Mouse (Mus musculus): ENCODE results near the gene Zfp42. TPM values are rescaled to one million over a fixed set of nuclear protein-coding genes. Genes with fewer than 3 reads are reported as not detected.

Zfp42 gene
- polyA plus RNA-seq, 1 experiment from 2014 or later, result not detected

DNA sequence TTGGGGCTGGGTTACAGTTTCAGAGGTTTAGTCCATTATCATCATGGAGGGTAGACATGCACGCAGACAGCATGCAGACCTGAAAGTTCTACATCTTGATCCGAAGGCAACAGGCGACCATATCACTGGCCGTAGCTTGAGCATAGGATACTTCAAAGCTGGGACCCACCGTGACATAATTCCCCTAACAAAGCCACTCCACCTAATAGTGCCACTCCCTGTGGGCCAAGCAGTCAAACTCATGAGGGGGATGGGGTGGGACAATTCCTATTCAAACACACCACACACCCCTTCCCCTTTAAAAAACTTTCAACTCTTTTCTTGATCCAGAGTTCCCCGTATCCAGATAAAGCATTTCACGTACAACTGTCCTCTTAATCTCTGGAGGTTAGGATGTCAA is 23.5 kb downstream of the Zfp42 start:
- no peak overlapping the region for H3K27ac ChIP-seq (ENCODE audit: low read length)

DNA sequence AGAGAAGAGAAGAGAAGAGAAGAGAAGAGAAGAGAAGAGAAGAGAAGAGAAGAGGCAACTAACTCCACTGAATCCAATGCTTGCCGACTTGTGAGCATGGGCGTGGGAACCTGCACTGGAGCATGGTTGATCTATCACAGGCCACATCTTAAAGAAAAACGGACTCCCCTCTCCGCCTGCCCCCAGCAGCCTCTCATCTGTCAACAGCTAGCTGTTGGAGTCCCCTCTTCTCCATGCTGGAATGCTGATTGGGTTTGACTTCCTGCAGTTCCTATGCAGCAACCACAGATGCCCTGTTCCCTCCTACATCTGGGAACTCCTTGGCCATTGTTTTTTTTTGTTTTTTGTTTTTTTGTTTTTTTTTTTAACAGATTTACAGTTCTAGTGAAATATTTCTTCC is 28.4 kb downstream of the Zfp42 start:
- ATAC-seq, result no peak
- no peak overlapping the region for H3K27ac ChIP-seq (ENCODE audit: low read length)
- 75% methylated on average over 4 of the region's 4 CpGs for WGBS

More for the DNA sequence above, 23.5 kb downstream of the Zfp42 start:
- Histone ChIP-seq H3K27me3 (ENCODE audit: control insufficient read depth, insufficient read depth, low read depth, low read length) (no peaks in the 10 kb centered on the region), H3K36me3 (ENCODE audit: control insufficient read depth, insufficient read depth, low read length) (no peaks in the 10 kb centered on the region), H3K4me1 (ENCODE audit: control insufficient read depth, insufficient read depth, low read length) (no peaks in the 10 kb centered on the region), H3K9ac (ENCODE audit: low read depth, low read length) (no peak overlapping the region), H3K9me3 (replicated peaks; ENCODE audit: control insufficient read depth, low read length, poor library complexity, severe bottlenecking) (no peaks in the 10 kb centered on the region), H3K4me3 (ENCODE audit: low read depth, low read length) (no peak overlapping the region), H3K4me2 (ENCODE audit: low read length) (no peak overlapping the region)
- WGBS, result 91% methylated on average over 7 of the region's 7 CpGs
- ATAC-seq, result no peak

DNA sequence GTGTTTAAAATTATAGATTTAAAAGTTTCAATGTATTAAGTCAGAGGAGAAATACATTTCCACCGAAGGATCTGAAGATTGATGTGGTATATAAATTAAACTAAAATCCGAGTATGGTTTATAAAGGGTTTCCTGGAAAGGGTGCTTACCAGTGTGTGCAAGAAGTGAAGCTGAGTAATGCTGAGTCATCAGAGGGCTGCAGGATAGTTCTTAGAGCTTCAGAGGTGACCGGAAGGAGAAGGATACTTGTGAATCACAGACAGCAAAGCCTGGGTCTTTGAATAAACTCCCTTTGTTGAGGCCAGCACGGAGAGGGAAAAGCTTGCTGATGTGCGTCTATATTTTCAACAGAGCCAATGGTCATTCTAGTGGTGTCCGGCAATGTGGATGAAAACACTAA is 45.8 kb downstream of the Zfp42 start:
- 92% methylated on average over 6 of the region's 6 CpGs for WGBS
- no peak for ATAC-seq

More for the DNA sequence above, 28.4 kb downstream of the Zfp42 start:
- H3K4me1 ChIP-seq (ENCODE audit: control insufficient read depth, insufficient read depth, low read length), result no peaks in the 10 kb centered on the region
- H3K9ac ChIP-seq (ENCODE audit: low read depth, low read length), result no peak overlapping the region
- H3K9me3 ChIP-seq (replicated peaks; ENCODE audit: control insufficient read depth, low read length, poor library complexity, severe bottlenecking), result no peaks in the 10 kb centered on the region
- no peak overlapping the region for H3K4me3 ChIP-seq (ENCODE audit: low read depth, low read length)
- H3K27me3 ChIP-seq (ENCODE audit: control insufficient read depth, insufficient read depth, low read depth, low read length), result no peaks in the 10 kb centered on the region
- H3K36me3 ChIP-seq (ENCODE audit: control insufficient read depth, insufficient read depth, low read length), result no peaks in the 10 kb centered on the region
- H3K4me2 ChIP-seq (ENCODE audit: low read length), result no peak overlapping the region

DNA sequence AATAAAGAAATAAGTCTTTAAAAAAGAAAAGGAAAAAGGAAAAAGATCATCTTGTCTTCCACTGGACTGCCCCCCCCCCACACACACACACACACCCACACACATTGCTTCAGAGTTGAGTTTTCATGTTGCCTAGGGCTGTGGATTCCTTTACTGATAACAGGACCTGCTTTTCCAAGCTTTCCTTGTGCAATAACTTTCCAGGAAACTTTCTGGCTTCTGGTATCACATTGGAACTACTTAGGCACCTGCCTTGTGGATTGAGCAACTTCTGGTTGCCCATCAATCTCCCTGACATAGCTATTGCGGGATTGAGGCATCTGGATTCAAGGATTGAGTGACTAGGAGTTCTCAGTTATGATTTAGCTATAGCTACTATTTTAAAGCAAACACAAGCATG is 48.9 kb downstream of the Zfp42 start:
- WGBS, result 96% methylated on average over 1 of the region's 1 CpGs
- H3K9me3 ChIP-seq (replicated peaks; ENCODE audit: control insufficient read depth, low read length, poor library complexity, severe bottlenecking), result no peaks in the 10 kb centered on the region
- H3K27me3 ChIP-seq (ENCODE audit: control insufficient read depth, insufficient read depth, low read depth, low read length), result no peaks in the 10 kb centered on the region
- no peaks in the 10 kb centered on the region for H3K4me1 ChIP-seq (ENCODE audit: control insufficient read depth, insufficient read depth, low read length)
- no peaks in the 10 kb centered on the region for H3K36me3 ChIP-seq (ENCODE audit: control insufficient read depth, insufficient read depth, low read length)
- H3K9ac ChIP-seq (ENCODE audit: low read depth, low read length), result no peak overlapping the region
- H3K4me2 ChIP-seq (ENCODE audit: low read length), result no peak overlapping the region
- no peak overlapping the region for H3K27ac ChIP-seq (ENCODE audit: low read length)
- no peak for ATAC-seq
- no peak overlapping the region for H3K4me3 ChIP-seq (ENCODE audit: low read depth, low read length)

More for the DNA sequence above, 45.8 kb downstream of the Zfp42 start:
- Histone ChIP-seq H3K4me3 (ENCODE audit: low read depth, low read length) (no peak overlapping the region), H3K36me3 (ENCODE audit: control insufficient read depth, insufficient read depth, low read length) (no peaks in the 10 kb centered on the region), H3K27ac (ENCODE audit: low read length) (no peak overlapping the region), H3K4me1 (ENCODE audit: control insufficient read depth, insufficient read depth, low read length) (no peaks in the 10 kb centered on the region), H3K9ac (ENCODE audit: low read depth, low read length) (no peak overlapping the region), H3K9me3 (replicated peaks; ENCODE audit: control insufficient read depth, low read length, poor library complexity, severe bottlenecking) (no peaks in the 10 kb centered on the region), H3K27me3 (ENCODE audit: control insufficient read depth, insufficient read depth, low read depth, low read length) (no peaks in the 10 kb centered on the region), H3K4me2 (ENCODE audit: low read length) (no peak overlapping the region)

DNA sequence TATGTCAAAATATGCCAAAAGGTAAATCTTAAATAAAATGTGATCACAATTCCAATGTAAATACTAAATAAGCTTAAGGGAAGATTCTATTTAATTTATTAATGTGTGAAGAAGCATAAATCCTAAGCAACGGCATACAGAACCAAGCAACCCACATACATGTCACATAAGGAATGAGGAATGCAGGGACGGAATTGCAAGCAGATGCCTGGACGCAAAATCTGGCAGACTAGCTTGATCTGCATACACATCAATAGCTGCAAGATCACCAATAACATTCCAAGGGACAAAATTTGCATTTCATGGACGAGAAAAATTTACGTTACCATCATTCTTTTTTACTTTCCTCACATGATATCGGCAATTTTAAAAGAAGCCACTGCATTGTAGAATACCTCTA is 51.1 kb downstream of the Zfp42 start:
- Histone ChIP-seq H3K36me3 (ENCODE audit: control insufficient read depth, insufficient read depth, low read length) (no peaks in the 10 kb centered on the region), H3K27ac (ENCODE audit: low read length) (no peak overlapping the region), H3K4me2 (ENCODE audit: low read length) (no peak overlapping the region), H3K4me3 (ENCODE audit: low read depth, low read length) (no peak overlapping the region), H3K27me3 (ENCODE audit: control insufficient read depth, insufficient read depth, low read depth, low read length) (no peaks in the 10 kb centered on the region), H3K4me1 (ENCODE audit: control insufficient read depth, insufficient read depth, low read length) (no peaks in the 10 kb centered on the region), H3K9me3 (replicated peaks; ENCODE audit: control insufficient read depth, low read length, poor library complexity, severe bottlenecking) (no peaks in the 10 kb centered on the region), H3K9ac (ENCODE audit: low read depth, low read length) (no peak overlapping the region)
- 82% methylated on average over 6 of the region's 6 CpGs for WGBS
- no peak for ATAC-seq

DNA sequence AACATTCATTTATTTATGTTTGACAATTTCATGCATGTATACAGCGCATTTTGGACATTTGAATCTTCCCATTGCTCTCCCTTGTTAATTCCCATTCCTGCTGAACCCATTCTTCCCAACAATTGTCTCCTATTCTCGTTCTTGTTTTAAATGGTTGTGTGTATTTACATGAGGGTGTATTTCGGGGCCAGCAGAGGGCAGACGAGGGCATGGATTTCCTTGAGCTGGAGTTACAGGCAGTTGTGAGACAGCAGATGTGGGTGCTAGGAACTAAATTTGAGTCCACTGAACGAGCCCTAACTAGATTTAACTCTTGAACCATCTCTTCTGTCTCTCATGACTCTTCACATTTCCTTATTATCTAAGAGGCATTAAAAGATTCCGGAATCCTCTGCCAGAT is 55.1 kb downstream of the Zfp42 start:
- H3K4me3 ChIP-seq (ENCODE audit: low read depth, low read length), result no peak overlapping the region
- no peak overlapping the region for H3K9ac ChIP-seq (ENCODE audit: low read depth, low read length)
- WGBS, result 81% methylated on average over 6 of the region's 6 CpGs
- no peaks in the 10 kb centered on the region for H3K36me3 ChIP-seq (ENCODE audit: control insufficient read depth, insufficient read depth, low read length)
- H3K27ac ChIP-seq (ENCODE audit: low read length), result no peak overlapping the region
- no peaks in the 10 kb centered on the region for H3K9me3 ChIP-seq (replicated peaks; ENCODE audit: control insufficient read depth, low read length, poor library complexity, severe bottlenecking)
- no peaks in the 10 kb centered on the region for H3K27me3 ChIP-seq (ENCODE audit: control insufficient read depth, insufficient read depth, low read depth, low read length)
- H3K4me1 ChIP-seq (ENCODE audit: control insufficient read depth, insufficient read depth, low read length), result no peaks in the 10 kb centered on the region
- ATAC-seq, result no peak
- H3K4me2 ChIP-seq (ENCODE audit: low read length), result no peak overlapping the region

DNA sequence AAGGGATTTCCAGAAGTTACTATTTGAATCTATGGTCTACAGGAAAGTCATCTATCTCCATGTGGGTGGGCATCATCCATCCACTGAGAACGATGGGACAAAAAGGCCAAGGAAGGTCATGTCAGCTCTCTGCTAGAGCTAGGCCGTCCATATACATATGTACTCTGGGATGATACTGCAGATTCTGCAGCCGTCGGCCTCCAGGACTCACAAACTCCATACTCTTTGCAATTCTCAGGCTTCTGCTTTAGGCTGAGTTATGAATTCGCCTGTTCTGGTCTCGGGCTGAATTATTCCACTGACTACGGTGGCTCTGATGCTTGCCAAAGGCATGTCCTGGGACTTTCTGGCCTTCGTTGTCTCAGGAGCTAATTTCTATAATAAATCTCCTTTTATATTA is 58.1 kb downstream of the Zfp42 start:
- H3K4me2 ChIP-seq (ENCODE audit: low read length), result no peak overlapping the region
- no peaks in the 10 kb centered on the region for H3K36me3 ChIP-seq (ENCODE audit: control insufficient read depth, insufficient read depth, low read length)
- ATAC-seq, result no peak
- no peak overlapping the region for H3K27ac ChIP-seq (ENCODE audit: low read length)
- no peak overlapping the region for H3K4me3 ChIP-seq (ENCODE audit: low read depth, low read length)
- 94% methylated on average over 8 of the region's 8 CpGs for WGBS
- H3K9ac ChIP-seq (ENCODE audit: low read depth, low read length), result no peak overlapping the region
- no peaks in the 10 kb centered on the region for H3K27me3 ChIP-seq (ENCODE audit: control insufficient read depth, insufficient read depth, low read depth, low read length)
- no peaks in the 10 kb centered on the region for H3K4me1 ChIP-seq (ENCODE audit: control insufficient read depth, insufficient read depth, low read length)
- no peaks in the 10 kb centered on the region for H3K9me3 ChIP-seq (replicated peaks; ENCODE audit: control insufficient read depth, low read length, poor library complexity, severe bottlenecking)

Other genes with a start within 250 kb of the Zfp42 start
- not detected in 2 replicates for gene Triml1, start 165.5 kb downstream of the Zfp42 start, polyA plus RNA-seq (2015; fragmentation: Nextera tagmentation; extraction: Ambion mirVana)
- gene Triml2, start 126.4 kb downstream of the Zfp42 start, polyA plus RNA-seq (2015; fragmentation: Nextera tagmentation; extraction: Ambion mirVana), result not detected in 2 replicates
- gene Adam26b, start 221.1 kb upstream of the Zfp42 start, polyA plus RNA-seq (2015; fragmentation: Nextera tagmentation; extraction: Ambion mirVana), result not detected in 2 replicates

Measured in midbrain, embryonic 16.5 days (tissue).